Mouse (Mus musculus) CH12.LX (cell line): Measurements from ENCODE around the gene Slc25a10. TPM values are rescaled to one million over a fixed set of nuclear protein-coding genes. Genes with fewer than 3 reads are reported as not detected.

Source experiments
- DNase-seq: peaks from one replicate; pipeline ENCODE4 v3.0.0-alpha.2; 2013; ENCODE audit errors: extremely low read depth
- H3K27ac ChIP-seq: 2 replicates; pipeline ENCODE4 v1.5.1; 2012; ENCODE audit warnings: low read depth, mild to moderate bottlenecking, control low read depth, moderate library complexity; ENCODE audit not compliant: insufficient read depth
- H3K27me3 ChIP-seq: replicated peaks from 2 replicates; pipeline ENCODE3; 2012; ENCODE audit warnings: inconsistent platforms
- H3K36me3 ChIP-seq, 2 experiments: replicated peaks in 1 of 2; 2 replicates each; pipeline versions ENCODE3 to v1.6.1; 2012; ENCODE audit warnings: inconsistent platforms in 1 of 2, low read length in 1 of 2, mild to moderate bottlenecking in 1 of 2, mixed read lengths in 1 of 2, moderate library complexity in 1 of 2; ENCODE audit not compliant: control insufficient read depth in 1 of 2, insufficient read depth in 1 of 2
- H3K4me1 ChIP-seq, 2 experiments: 2 replicates each; pipeline ENCODE4 v1.6.1; 2012; ENCODE audit warnings: inconsistent platforms in 1 of 2, moderate library complexity in 1 of 2; ENCODE audit not compliant: insufficient read depth in 2 of 2, control insufficient read depth in 1 of 2
- H3K4me2 ChIP-seq: 2 replicates; pipeline ENCODE4 v1.6.1; 2012; ENCODE audit warnings: low read depth, mild to moderate bottlenecking, control low read depth; ENCODE audit not compliant: poor library complexity, insufficient read depth, severe bottlenecking
- H3K4me3 ChIP-seq, 3 experiments: fragments of 150-350 bp in 1 of 3; sonication (generic) in 1 of 3; replicated peaks in 1 of 3; 2 replicates each; pipeline versions ENCODE3 to v1.5.1; 2011 to 2012; ENCODE audit warnings: low read depth in 2 of 3, low read length in 2 of 3, mild to moderate bottlenecking in 2 of 3, moderate library complexity in 2 of 3, control low read depth in 1 of 3, improper control_type of control experiment in 1 of 3, inconsistent platforms in 1 of 3, mixed read lengths in 1 of 3; ENCODE audit not compliant: poor library complexity in 1 of 3
- H3K79me2 ChIP-seq: replicated peaks from 2 replicates; pipeline ENCODE4 v1.6.1; 2012; ENCODE audit warnings: mild to moderate bottlenecking, moderate library complexity; ENCODE audit not compliant: control insufficient read depth, poor library complexity, insufficient read depth, severe bottlenecking; ENCODE audit errors: extremely low read depth
- H3K9ac ChIP-seq: 2 replicates; pipeline ENCODE4 v1.6.1; 2012; ENCODE audit warnings: low read depth, mild to moderate bottlenecking, control low read depth, moderate library complexity; ENCODE audit not compliant: insufficient read depth
- H3K9me3 ChIP-seq: replicated peaks from 2 replicates; pipeline ENCODE3; 2012; ENCODE audit warnings: low read length, inconsistent platforms, mixed read lengths
- CHD1 ChIP-seq: IDR thresholded peaks from 2 replicates; pipeline ENCODE4 v1.6.1; 2012; ENCODE audit warnings: low read depth, low read length, improper control_type of control experiment, inconsistent platforms
- CTCF ChIP-seq, 2 experiments: IDR thresholded peaks in 1 of 2; conservative IDR thresholded peaks in 1 of 2; 2 replicates each; pipeline ENCODE4 v1.5.1; 2011 to 2012; ENCODE audit warnings: low read depth in 2 of 2, low read length in 2 of 2, improper control_type of control experiment in 1 of 2, inconsistent platforms in 1 of 2, mild to moderate bottlenecking in 1 of 2, moderate library complexity in 1 of 2
- ELF1 ChIP-seq: IDR thresholded peaks from 2 replicates; pipeline ENCODE4 v1.6.1; 2014; ENCODE audit warnings: low read depth, mild to moderate bottlenecking, inconsistent platforms, low read length, improper control_type of control experiment
- EP300 ChIP-seq: IDR thresholded peaks from 2 replicates; pipeline ENCODE4 v1.6.1; 2011; ENCODE audit warnings: low read length, improper control_type of control experiment
- GABPA ChIP-seq: IDR thresholded peaks from 2 replicates; pipeline ENCODE4 v1.6.1; 2012; ENCODE audit warnings: low read depth, low read length, improper control_type of control experiment, inconsistent platforms; ENCODE audit not compliant: insufficient replicate concordance
- HCFC1 ChIP-seq: IDR thresholded peaks from 2 replicates; pipeline ENCODE4 v1.6.1; 2012; ENCODE audit warnings: low read depth, mild to moderate bottlenecking, inconsistent platforms, low read length, improper control_type of control experiment
- JUN ChIP-seq: IDR thresholded peaks from 2 replicates; pipeline ENCODE4 v1.6.1; 2011; ENCODE audit warnings: low read depth, mild to moderate bottlenecking, low read length, improper control_type of control experiment, moderate library complexity; ENCODE audit not compliant: insufficient read depth
- JUND ChIP-seq: conservative IDR thresholded peaks from 2 replicates; pipeline ENCODE4 v1.6.1; 2011; ENCODE audit warnings: low read depth, low read length, improper control_type of control experiment
- MAFK ChIP-seq: IDR thresholded peaks from 2 replicates; pipeline ENCODE4 v1.6.1; 2011; ENCODE audit warnings: low read length, improper control_type of control experiment; ENCODE audit not compliant: insufficient replicate concordance
- MAX ChIP-seq: IDR thresholded peaks from 2 replicates; pipeline ENCODE4 v1.6.1; 2011; ENCODE audit warnings: low read length, improper control_type of control experiment
- MAZ ChIP-seq: IDR thresholded peaks from 2 replicates; pipeline ENCODE4 v1.6.1; 2012; ENCODE audit warnings: low read depth, mild to moderate bottlenecking, inconsistent platforms, low read length, improper control_type of control experiment, moderate library complexity
- MEF2A ChIP-seq: IDR thresholded peaks from 2 replicates; pipeline ENCODE4 v1.6.1; 2014; ENCODE audit warnings: low read depth, mild to moderate bottlenecking, inconsistent platforms, low read length, improper control_type of control experiment, borderline replicate concordance
- MXI1 ChIP-seq: IDR thresholded peaks from 2 replicates; pipeline ENCODE4 v1.6.1; 2011; ENCODE audit warnings: mild to moderate bottlenecking, low read depth, low read length, improper control_type of control experiment
- MYC ChIP-seq: IDR thresholded peaks from 2 replicates; pipeline ENCODE4 v1.6.1; 2011; ENCODE audit warnings: low read depth, mild to moderate bottlenecking, improper control_type of control experiment, low read length
- NELFE ChIP-seq: IDR thresholded peaks from 2 replicates; pipeline ENCODE4 v1.6.1; 2011; ENCODE audit warnings: low read depth, low read length, improper control_type of control experiment
- NRF1 ChIP-seq: IDR thresholded peaks from 2 replicates; pipeline ENCODE4 v1.6.1; 2014; ENCODE audit warnings: low read depth, mild to moderate bottlenecking, inconsistent platforms, low read length, improper control_type of control experiment, moderate library complexity
- POLR2A ChIP-seq: IDR thresholded peaks from 2 replicates; pipeline ENCODE4 v1.6.1; 2011; ENCODE audit warnings: low read depth, mild to moderate bottlenecking, improper control_type of control experiment, low read length
- POLR2AphosphoS2 ChIP-seq: IDR thresholded peaks from 2 replicates; pipeline ENCODE4 v1.6.1; 2011; ENCODE audit warnings: low read depth, low read length, improper control_type of control experiment
- SIN3A ChIP-seq: IDR thresholded peaks from 2 replicates; pipeline ENCODE4 v1.6.1; 2012; ENCODE audit warnings: low read length, improper control_type of control experiment, inconsistent platforms
- TBP ChIP-seq: conservative IDR thresholded peaks from 2 replicates; pipeline ENCODE4 v1.6.1; 2011; ENCODE audit warnings: low read depth, low read length, improper control_type of control experiment
- UBTF ChIP-seq: IDR thresholded peaks from 2 replicates; pipeline ENCODE4 v1.6.1; 2012; ENCODE audit warnings: low read depth, mild to moderate bottlenecking, inconsistent platforms, low read length, improper control_type of control experiment, moderate library complexity
- USF1 ChIP-seq: IDR thresholded peaks from 2 replicates; pipeline ENCODE4 v1.6.1; 2014; ENCODE audit warnings: low read depth, mild to moderate bottlenecking, inconsistent platforms, low read length, improper control_type of control experiment
- ZC3H11A ChIP-seq: IDR thresholded peaks from 2 replicates; pipeline ENCODE4 v1.6.1; 2012; ENCODE audit warnings: low read depth, mild to moderate bottlenecking, inconsistent platforms, low read length, improper control_type of control experiment
- ZKSCAN1 ChIP-seq: IDR thresholded peaks from 2 replicates; pipeline ENCODE4 v1.6.1; 2012; ENCODE audit warnings: low read depth, inconsistent platforms, low read length, improper control_type of control experiment, borderline replicate concordance
- dilution Hi-C: fragments of 300-500 bp; cut with MboI; formaldehyde crosslinking; loops from 2 replicates; pipeline ENCODE4 v1.14.3; 2020; ENCODE audit warnings: low sequenced_read_pairs; ENCODE audit not compliant: extremely low pct_unique_long_range_greater_than_20kb, extremely low pct_ligation_motif_present
- in situ Hi-C: fragments of 300-500 bp; cut with MboI; formaldehyde crosslinking; loops from 3 replicates; pipeline ENCODE4 v1.14.3; 2019; ENCODE audit warnings: low sequenced_read_pairs, low pct_ligation_motif_present, low pct_unique_long_range_greater_than_20kb, mixed read lengths
- polyA plus RNA-seq: library from polyadenylated mRNA; unstranded; fragments of >175 nt; gene quantifications from 2 replicates; pipeline ENCODE4 v1.2.1, GENCODE M21; 2012; ENCODE audit warnings: low read depth; ENCODE audit not compliant: insufficient read length
- total RNA-seq, 2 experiments: library from RNA; depleted of rRNA; stranded (reverse); fragments of 300-350 nt in 1 of 2; fragments of >200 nt in 1 of 2; gene quantifications; 2 replicates each; pipeline ENCODE4 v1.2.3; 2012 to 2014

Slc25a10 gene
- total and polyA plus RNA-seq, 3 experiments, result 32.9 to 45.9 (median 34.6) TPM

DNA sequence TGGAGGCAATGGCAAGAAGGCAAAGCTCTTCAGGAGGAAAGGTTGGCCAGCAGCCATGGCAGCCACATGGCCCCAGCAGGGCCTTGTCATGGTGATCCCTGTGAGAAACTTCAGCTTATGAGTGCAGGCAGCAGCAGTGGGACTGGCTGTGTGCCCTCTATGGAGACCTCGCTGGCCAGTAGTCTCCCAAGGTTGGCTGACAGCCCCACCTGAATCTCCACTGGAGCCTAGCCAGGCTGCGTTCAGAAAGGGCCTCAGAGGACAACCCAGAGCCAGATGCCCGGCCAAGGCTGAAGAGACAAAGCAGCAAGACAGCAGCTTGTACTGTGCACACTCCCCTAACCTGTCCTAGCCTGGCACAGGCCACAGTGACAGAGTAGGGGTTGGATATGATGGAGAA is 46.8 kb downstream of the Slc25a10 start:
- Histone ChIP-seq H3K4me1 (peaks cover 27 to 37% of the 10 kb centered on the region in 2 experiments), H3K4me2 (no peak overlapping the region), H3K36me3 (peaks cover 15 to 25% of the 10 kb centered on the region in 2 experiments), H3K27ac (no peak overlapping the region), H3K9ac (no peak overlapping the region), H3K9me3 (no peaks in the 10 kb centered on the region), H3K4me3 (no peak overlapping the region), H3K27me3 (peaks cover 16% of the 10 kb centered on the region), H3K79me2 (no peaks in the 10 kb centered on the region)
- TF ChIP-seq SIN3A (no peak), NELFE (no peak), ELF1 (no peak), ZC3H11A (no peak), MAX (no peak), POLR2A (no peak), GABPA (no peak), MAZ (no peak), CTCF (conservative IDR thresholded peaks at IDR 0.05 in 1 of 2, IDR thresholded peaks at IDR 0.05 in 1 of 2; ENCODE audit: low read depth in 2 of 2, low read length in 2 of 2) (no peak), USF1 (no peak), ZKSCAN1 (no peak), MYC (no peak), HCFC1 (no peak), MAFK (no peak)
- DNase-seq, result no peak
- in situ Hi-C loops (no loop called here), dilution Hi-C loops (no loop called here)

DNA sequence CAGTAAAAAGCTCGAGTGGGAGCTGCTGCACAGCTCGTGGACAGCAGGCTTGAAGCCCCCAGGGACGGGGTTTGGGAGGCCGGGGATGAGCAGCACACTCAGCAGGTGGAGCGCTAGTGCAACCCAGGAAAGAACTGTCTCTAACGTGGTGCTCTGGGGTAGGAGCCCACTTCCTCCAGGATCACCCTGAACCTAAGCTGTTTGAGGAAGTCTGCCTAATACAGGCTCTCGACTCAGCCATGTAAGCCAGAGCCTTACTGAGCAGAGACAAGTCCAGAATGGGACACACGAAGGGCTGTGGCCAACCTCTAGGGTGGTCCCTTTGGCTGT is 47.3 kb downstream of the Slc25a10 start:
- Histone ChIP-seq H3K4me2 (no peak overlapping the region), H3K79me2 (no peaks in the 10 kb centered on the region), H3K27me3 (peaks cover 13% of the 10 kb centered on the region), H3K9ac (no peak overlapping the region), H3K9me3 (no peaks in the 10 kb centered on the region), H3K4me1 (peaks cover 27 to 37% of the 10 kb centered on the region in 2 experiments), H3K27ac (no peak overlapping the region), H3K4me3 (no peak overlapping the region), H3K36me3 (peaks cover 19 to 30% of the 10 kb centered on the region in 2 experiments)
- dilution Hi-C loops, result no loop called here
- no peak for TF ChIP-seq MEF2A
- no peak for TF ChIP-seq HCFC1
- no peak for TF ChIP-seq MAFK
- TF ChIP-seq MYC, result no peak
- no peak for TF ChIP-seq CTCF (conservative IDR thresholded peaks at IDR 0.05 in 1 of 2, IDR thresholded peaks at IDR 0.05 in 1 of 2; ENCODE audit: low read depth in 2 of 2, low read length in 2 of 2)
- TF ChIP-seq TBP, result no peak
- no peak for TF ChIP-seq CHD1
- TF ChIP-seq POLR2A, result no peak
- no peak for TF ChIP-seq POLR2AphosphoS2
- no peak for TF ChIP-seq MAZ
- no peak for TF ChIP-seq JUND
- no peak; the same call in 1 of the 2 replicates for TF ChIP-seq EP300
- no peak for TF ChIP-seq NELFE
- no peak for TF ChIP-seq MXI1
- no peak for TF ChIP-seq NRF1
- no peak for TF ChIP-seq JUN
- TF ChIP-seq UBTF, result no peak
- no peak for DNase-seq
- in situ Hi-C loops, result no loop called here
